Mouse (Mus musculus): Measurements from ENCODE around the gene Sgtb. TPM values are rescaled to one million over a fixed set of nuclear protein-coding genes. Genes with fewer than 3 reads are reported as not detected.

Sgtb gene
- 0.87 to 2.1 TPM (median 1.2 TPM) in 3 replicates for total RNA-seq (2017)

- peak; percentile 93 for ATAC-seq (replicated peaks; ENCODE audit: insufficient number of reproducible peaks, low FRiP score, low TSS enrichment, poor library complexity, severe bottlenecking)
These were observed at the start of gene Sgtb, which contains the start of gene Nln for GRCm38 (mm10) chr13:104109288-104109815. Sgtb (plus strand) TSS chr13:104109741. Nln (minus strand) TSS chr13:104109614.

- ATAC-seq (replicated peaks; ENCODE audit: insufficient number of reproducible peaks, low FRiP score, low TSS enrichment, poor library complexity, severe bottlenecking): no peak
These were observed 49.3 kb upstream of the Sgtb start for GRCm38 (mm10) chr13:104060231-104060630.

- no peak for ATAC-seq (replicated peaks; ENCODE audit: insufficient number of reproducible peaks, low FRiP score, low TSS enrichment, poor library complexity, severe bottlenecking)
These were observed 47.4 kb upstream of the Sgtb start for GRCm38 (mm10) chr13:104061975-104062750.

GRCm38 (mm10) chr13:104063061-104063460 lies 46.5 kb upstream of the Sgtb start:
- no peak for ATAC-seq (replicated peaks; ENCODE audit: insufficient number of reproducible peaks, low FRiP score, low TSS enrichment, poor library complexity, severe bottlenecking)

GRCm38 (mm10) chr13:104065649-104066347 lies 43.7 kb upstream of the Sgtb start:
- no peak for ATAC-seq (replicated peaks; ENCODE audit: insufficient number of reproducible peaks, low FRiP score, low TSS enrichment, poor library complexity, severe bottlenecking)

GRCm38 (mm10) chr13:104069216-104069615 lies 40.3 kb upstream of the Sgtb start:
- ATAC-seq (replicated peaks; ENCODE audit: insufficient number of reproducible peaks, low FRiP score, low TSS enrichment, poor library complexity, severe bottlenecking): no peak

- no peak for ATAC-seq (replicated peaks; ENCODE audit: insufficient number of reproducible peaks, low FRiP score, low TSS enrichment, poor library complexity, severe bottlenecking)
These were observed 38.8 kb upstream of the Sgtb start for GRCm38 (mm10) chr13:104070703-104071102.

GRCm38 (mm10) chr13:104072351-104072750 lies 37.2 kb upstream of the Sgtb start:
- no peak for ATAC-seq (replicated peaks; ENCODE audit: insufficient number of reproducible peaks, low FRiP score, low TSS enrichment, poor library complexity, severe bottlenecking)

GRCm38 (mm10) chr13:104074230-104074629 lies 35.3 kb upstream of the Sgtb start:
- ATAC-seq (replicated peaks; ENCODE audit: insufficient number of reproducible peaks, low FRiP score, low TSS enrichment, poor library complexity, severe bottlenecking): no peak

- ATAC-seq (replicated peaks; ENCODE audit: insufficient number of reproducible peaks, low FRiP score, low TSS enrichment, poor library complexity, severe bottlenecking): no peak; the same call in 1 of the 2 replicates
These were observed 34.8 kb upstream of the Sgtb start for GRCm38 (mm10) chr13:104074731-104075130.

GRCm38 (mm10) chr13:104076993-104077392 lies 32.5 kb upstream of the Sgtb start:
- ATAC-seq (replicated peaks; ENCODE audit: insufficient number of reproducible peaks, low FRiP score, low TSS enrichment, poor library complexity, severe bottlenecking): no peak

GRCm38 (mm10) chr13:104082504-104082903 lies 27.0 kb upstream of the Sgtb start:
- ATAC-seq (replicated peaks; ENCODE audit: insufficient number of reproducible peaks, low FRiP score, low TSS enrichment, poor library complexity, severe bottlenecking): no peak

- ATAC-seq (replicated peaks; ENCODE audit: insufficient number of reproducible peaks, low FRiP score, low TSS enrichment, poor library complexity, severe bottlenecking): no peak
These were observed 24.9 kb upstream of the Sgtb start for GRCm38 (mm10) chr13:104084600-104084999.

- peak; percentile 37; the same call in 1 of the 2 replicates for ATAC-seq (replicated peaks; ENCODE audit: insufficient number of reproducible peaks, low FRiP score, low TSS enrichment, poor library complexity, severe bottlenecking)
These were observed 20.2 kb upstream of the Sgtb start for GRCm38 (mm10) chr13:104089387-104089786.

- no peak for ATAC-seq (replicated peaks; ENCODE audit: insufficient number of reproducible peaks, low FRiP score, low TSS enrichment, poor library complexity, severe bottlenecking)
These were observed 17.8 kb upstream of the Sgtb start for GRCm38 (mm10) chr13:104091734-104092133.

GRCm38 (mm10) chr13:104094531-104095385 lies 14.8 kb upstream of the Sgtb start:
- ATAC-seq (replicated peaks; ENCODE audit: insufficient number of reproducible peaks, low FRiP score, low TSS enrichment, poor library complexity, severe bottlenecking): no peak

GRCm38 (mm10) chr13:104095955-104096354 lies 13.6 kb upstream of the Sgtb start:
- no peak for ATAC-seq (replicated peaks; ENCODE audit: insufficient number of reproducible peaks, low FRiP score, low TSS enrichment, poor library complexity, severe bottlenecking)

GRCm38 (mm10) chr13:104097190-104097589 lies 12.4 kb upstream of the Sgtb start:
- no peak for ATAC-seq (replicated peaks; ENCODE audit: insufficient number of reproducible peaks, low FRiP score, low TSS enrichment, poor library complexity, severe bottlenecking)

GRCm38 (mm10) chr13:104100416-104100815 lies 9.1 kb upstream of the Sgtb start:
- ATAC-seq (replicated peaks; ENCODE audit: insufficient number of reproducible peaks, low FRiP score, low TSS enrichment, poor library complexity, severe bottlenecking): no peak
